Mouse (Mus musculus) thymus, adult 2 months (tissue): ENCODE data around the gene Gclm.

Source experiments
- CTCF ChIP-seq: fragments of 200-500 bp; IDR thresholded peaks from 2 replicates; pipeline ENCODE4 v1.5.1; 2012; ENCODE audit warnings: mild to moderate bottlenecking, control low read depth, low read length, moderate library complexity, borderline replicate concordance; ENCODE audit not compliant: control insufficient read depth, poor library complexity, insufficient read depth; ENCODE audit errors: extremely low read depth
- POLR2A ChIP-seq: fragments of 200-500 bp; IDR thresholded peaks from 2 replicates; pipeline ENCODE4 v1.6.1; 2012; ENCODE audit warnings: mild to moderate bottlenecking, low read length, control low read depth, moderate library complexity; ENCODE audit not compliant: control insufficient read depth, poor library complexity, insufficient read depth; ENCODE audit errors: extremely low read depth

- TF ChIP-seq CTCF (no peak), POLR2A (no peak)
Observed at GRCm38 (mm10) chr3:122203675-122204329, 41.6 kb upstream of the Gclm start.
